Mouse (Mus musculus) gastrocnemius, postnatal 14 days (tissue): ENCODE data around the gene Smurf1. TPM values are rescaled to one million over a fixed set of nuclear protein-coding genes. Genes with fewer than 3 reads are reported as not detected.

ENCODE experiments used
- DNase-seq: peaks from one replicate; pipeline ENCODE4 v3.0.0; 2021; ENCODE audit warnings: mixed read lengths
- intact Hi-C: fragments of 180-260 bp; cut with DNase I; formaldehyde crosslinking; loops from one replicate; pipeline ENCODE4 v1.15.1; 2025; ENCODE audit warnings: low total_unique reads
- total RNA-seq, 2 experiments: library from RNA; stranded (reverse); gene quantifications; 2 replicates each; pipeline ENCODE4 v1.2.3; 2021

The Smurf1 gene
- total RNA-seq, 2 experiments from 2014 or later = 11.0 to 13.1 TPM

DNA sequence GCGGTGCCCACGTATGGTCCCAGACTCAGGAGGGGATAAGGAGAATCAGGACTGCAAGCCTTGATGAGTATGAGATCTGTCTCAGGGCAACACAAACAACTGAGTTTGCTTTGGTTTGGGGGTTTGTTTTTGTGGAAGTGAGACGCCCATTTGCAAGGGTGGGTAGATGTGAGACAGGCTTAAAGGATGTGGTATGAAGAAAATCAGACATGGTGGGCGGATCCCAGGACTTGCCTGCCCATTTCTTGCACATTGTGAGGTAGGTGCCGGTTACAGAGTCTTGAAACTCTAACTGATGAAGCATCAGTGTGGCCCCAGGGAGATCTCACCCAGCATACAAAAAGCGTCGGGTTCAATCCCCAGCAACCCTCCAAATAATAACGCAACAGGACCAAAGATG, 45.9 kb downstream of the Smurf1 start:
- no peak for DNase-seq
- intact Hi-C loops = no loop called here

DNA sequence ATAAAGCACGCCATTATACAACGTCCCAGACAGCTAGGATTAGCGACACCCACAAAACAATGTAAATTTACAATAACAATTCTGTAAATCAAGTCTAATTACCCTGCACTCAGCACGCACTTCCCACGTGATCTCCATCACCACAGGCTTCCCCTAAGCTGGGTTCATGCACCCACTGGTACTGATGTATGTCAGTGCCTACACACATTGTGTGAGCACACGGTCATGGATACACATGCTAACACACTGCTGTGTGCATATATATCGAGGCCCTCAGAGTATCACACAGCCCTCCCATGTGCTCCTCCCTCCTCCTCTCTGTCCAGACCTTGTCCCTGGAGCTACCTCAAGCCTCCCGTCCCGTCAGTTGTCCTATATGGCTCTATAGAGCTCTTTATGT, 46.5 kb downstream of the Smurf1 start:
- no peak for DNase-seq
- intact Hi-C loops = no loop called here

DNA sequence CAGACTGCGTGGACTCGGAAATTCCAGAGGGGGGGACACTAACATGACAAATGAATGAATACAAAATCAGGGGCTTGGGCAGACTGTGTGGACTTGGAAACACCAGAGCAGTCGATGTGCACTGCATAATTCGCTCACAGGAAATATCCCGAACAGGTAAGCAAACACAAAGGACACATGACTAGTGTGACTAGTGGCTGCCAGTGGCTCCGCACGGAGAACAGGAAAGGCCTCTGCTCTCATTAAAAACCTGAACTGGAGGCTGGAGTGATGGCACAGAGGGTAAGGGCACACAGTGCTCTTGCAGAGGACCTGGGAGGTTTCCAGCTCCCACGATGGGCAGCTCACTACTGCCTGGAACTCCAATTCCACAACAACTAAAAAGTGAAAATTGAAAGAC, 47.4 kb downstream of the Smurf1 start:
- DNase-seq = no peak
- intact Hi-C loops = no loop called here

DNA sequence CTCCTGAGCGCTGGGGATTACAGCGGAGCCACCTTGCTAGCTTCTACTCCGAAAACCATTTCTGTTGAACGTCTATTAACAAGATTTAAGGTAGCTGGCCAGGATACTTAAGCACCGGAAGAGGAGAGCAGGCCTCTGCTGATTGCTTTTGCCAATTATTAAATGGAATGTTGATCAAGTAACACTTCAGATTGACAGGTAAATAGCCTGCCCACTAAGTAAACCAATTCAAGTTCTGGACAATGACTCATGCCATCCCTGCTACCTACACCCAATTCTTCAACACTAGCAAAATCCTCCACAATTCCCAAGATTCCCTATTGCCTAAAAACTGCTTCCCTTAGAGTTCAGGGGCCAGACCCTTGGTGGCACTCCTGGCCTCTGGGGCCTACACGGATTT, 48.5 kb downstream of the Smurf1 start:
- DNase-seq = no peak
- intact Hi-C loops = no loop called here

DNA sequence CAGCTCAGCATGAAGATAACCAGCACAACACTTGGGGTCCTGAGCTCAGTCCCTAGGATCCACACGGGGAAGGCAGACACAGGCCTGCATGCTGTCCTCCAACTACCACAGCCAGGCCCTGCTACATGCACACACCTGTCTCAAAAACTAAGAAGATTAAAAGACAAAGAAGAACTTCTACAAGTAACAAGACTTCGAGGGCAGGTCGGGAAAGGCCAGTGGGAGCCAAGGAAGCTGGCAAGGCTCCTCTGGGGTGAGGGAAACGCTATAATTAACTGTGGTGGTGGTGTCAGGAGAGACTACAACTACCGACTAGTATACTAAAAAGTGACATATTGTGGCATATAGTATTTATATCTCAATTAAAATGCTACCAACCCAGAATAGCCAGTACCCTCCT, 49.8 kb downstream of the Smurf1 start:
- intact Hi-C loops = no loop called here
- DNase-seq = no peak

DNA sequence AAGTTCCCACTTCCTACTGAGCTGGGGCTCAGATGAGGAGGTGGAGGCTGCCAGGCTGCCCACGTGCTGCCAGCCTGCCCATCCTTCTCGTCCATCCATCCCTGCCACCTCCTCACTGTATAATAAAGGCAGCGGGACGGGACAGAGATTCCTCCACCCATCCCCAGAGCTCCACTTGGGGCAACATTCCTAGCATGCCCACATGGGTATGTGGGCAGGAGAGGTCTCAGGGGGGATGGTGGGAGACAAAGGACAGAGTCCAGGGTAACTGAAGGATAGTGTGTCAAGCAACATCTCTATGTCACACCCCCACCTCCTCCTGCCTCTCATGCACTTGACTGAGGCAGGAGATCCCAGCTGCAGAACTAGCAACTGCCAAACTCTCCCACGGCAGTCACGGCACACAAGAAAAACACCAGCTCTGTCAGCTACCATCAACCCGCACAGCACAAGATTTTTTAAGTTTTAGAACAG, 51.2 kb downstream of the Smurf1 start:
- intact Hi-C loops = no loop called here
- DNase-seq = no peak

DNA sequence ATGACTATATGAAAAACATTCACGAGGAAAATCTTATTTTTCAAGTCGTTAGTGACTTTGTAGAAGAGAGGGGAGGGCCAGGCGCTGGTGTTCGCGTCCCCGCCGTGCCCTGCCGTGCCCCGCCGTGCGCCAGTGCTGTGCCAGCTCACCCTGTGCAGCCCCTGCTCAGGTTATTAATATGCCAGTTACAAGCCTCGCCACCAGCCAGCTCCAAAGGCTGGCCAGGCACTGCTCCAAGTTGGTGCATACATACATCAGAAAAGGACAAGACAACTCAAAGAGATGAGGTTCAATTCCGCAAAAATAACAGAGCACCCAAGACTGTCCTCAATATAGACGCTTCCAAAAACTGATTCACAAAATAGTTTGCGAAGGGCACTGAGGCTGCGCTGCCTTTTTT, 51.7 kb downstream of the Smurf1 start:
- DNase-seq = no peak
- intact Hi-C loops = no loop called here

DNA sequence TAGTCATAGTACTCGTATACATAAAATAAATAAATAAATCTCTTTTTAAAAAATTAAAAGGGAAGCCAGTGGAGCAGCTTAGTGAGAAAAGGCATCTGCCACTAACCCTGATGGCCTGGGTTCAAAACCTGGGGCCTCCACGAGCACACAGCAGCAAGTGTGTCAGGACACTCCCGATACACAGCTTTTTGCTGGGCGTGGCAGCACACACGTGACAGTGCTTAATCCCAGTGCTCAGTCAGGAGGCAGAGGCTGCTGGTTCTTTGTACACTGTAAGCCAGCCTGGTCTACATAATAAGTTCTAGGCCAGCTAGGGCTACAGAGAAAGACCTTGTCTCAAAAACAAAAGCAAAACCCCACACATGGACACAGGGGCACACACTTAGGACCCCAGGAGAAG, 52.3 kb downstream of the Smurf1 start:
- intact Hi-C loops = no loop called here
- DNase-seq = no peak

DNA sequence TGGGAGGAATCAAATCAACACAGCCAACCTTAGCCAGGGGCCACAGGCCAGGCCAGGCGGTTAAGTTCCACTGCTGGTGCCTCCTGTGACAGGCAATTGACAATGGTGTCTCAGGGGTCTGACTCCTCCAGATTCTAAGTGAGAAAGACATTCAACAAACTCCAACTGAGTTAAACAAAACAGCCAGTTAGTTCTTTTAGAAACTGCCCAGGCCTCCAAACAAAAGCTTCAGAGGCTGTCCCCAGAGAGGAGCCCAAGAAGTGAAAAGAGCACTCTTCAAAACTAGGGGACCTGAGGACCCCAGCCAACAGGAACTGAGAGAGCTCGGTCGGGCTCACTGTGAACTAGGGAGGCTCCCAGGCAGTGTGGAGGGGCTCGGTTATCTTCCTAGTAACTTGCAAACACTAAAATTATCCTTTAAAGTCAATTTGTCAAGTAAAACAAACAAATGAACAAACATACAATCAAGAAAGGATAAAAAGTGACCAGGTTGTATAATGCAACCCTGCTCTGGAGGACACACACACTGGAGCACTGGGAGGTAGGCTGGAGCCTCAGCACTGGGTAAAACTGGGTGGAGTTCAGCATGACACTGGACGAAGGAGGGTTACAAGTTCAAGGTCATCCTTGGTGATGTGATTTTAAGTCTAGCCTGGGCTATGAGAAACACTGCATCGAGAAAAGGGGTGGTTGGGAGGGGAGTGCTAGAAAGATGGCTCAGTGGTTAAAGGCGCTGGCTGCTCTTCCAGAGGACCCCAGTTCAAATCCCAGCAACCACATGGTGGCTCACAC, 52.9 kb downstream of the Smurf1 start:
- intact Hi-C loops = no loop called here
- DNase-seq = no peak

DNA sequence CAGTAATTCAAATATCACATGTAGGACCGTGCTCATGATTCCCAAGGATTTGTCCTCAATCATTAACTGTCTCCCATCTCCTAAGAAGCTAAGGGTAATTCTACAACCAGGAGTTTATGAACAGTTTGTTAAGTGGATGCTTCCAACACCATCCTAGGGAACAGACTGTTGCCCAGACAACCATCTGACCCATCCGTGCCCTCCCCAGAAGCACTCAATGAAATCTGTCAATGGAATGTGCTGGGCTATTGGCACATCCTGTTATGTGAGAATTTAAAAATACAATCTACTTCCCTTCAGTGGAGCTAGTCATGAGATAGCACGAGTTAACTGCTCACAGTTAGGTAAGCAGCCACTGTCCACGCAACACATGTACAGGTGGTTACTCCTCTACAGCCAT, 56.1 kb downstream of the Smurf1 start:
- intact Hi-C loops = no loop called here
- DNase-seq = no peak

DNA sequence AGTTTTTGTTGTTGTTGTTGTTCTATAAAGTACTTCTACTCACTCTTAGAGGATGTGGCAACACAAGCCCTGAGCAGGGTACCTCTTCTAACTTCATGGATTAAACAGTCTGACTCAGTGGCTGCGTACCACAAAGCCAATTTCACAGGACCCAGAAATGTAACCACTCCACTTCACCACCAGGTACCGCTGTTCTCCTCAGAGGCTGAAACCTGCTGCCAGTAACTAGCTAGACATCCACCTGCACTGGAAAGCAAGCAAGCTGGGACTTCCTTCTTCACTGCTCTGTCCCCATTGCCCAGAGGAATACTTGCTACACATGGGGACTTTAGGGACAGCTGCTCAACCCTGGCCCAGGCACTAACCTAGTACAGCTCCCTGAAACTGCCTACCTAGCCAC, 58.1 kb downstream of the Smurf1 start:
- DNase-seq = no peak
- intact Hi-C loops = no loop called here

DNA sequence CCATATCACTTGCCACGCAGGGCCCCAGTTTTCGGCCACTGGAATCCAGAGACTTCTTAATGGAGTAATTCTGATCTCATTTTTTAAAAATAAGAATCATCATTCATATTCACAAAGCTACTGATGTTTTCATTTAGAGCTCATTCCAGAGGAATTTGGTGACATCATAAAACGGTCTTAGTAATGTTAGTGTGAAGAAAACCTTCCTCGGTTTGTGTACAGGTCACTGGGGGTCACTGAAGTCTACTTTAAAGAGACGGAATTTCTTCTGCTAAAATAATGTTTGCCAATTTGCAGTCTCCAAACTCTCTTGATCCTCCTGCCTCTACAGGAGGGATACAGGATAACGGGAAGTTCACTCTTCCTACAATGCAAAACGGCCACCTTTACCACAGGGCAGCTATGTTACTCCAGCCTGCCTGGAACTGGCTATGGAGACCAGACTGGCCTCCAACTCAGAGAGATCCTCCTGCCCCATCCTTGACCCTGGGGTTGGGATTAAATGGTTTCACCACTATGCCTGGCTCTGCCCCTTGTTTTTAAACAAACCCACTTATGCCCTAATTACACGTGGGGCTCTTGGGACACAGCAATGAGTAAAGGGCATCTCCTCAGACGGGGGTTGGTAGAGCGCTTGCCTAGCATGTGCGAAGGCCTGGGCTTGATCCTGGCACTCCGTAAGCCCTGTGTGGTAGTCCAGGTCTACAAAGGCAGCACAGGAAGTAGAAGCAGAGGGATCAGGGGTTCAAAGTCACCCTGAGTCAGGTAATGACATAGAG, 61.1 kb downstream of the Smurf1 start:
- no peak for DNase-seq
- intact Hi-C loops = loop anchor here (5.0 kb wide), 1 partner anchor 83 kb away; no protein-coding TSS in a partner anchor

DNA sequence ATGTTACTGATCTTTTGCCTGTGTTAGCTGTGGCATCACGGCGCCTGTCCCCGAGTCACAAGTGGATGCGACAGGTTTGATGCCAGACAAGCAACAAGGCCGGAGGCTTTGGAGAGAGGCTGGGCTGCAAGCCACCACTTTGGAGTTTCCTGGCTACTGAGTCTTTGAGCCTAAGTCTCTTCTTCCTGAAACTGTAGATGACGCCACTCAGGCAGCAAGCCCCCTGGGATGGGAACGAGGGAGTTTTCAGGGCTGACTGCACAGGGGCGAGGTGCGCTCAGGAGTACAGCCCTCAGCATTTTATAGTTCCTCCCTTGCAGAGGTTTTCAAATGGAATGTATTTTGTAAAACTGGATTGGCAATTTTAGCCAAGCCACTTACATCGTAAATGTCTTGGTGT, 63.9 kb downstream of the Smurf1 start:
- DNase-seq = peak; percentile 56
- intact Hi-C loops = loop anchor here (5.0 kb wide), 1 partner anchor 86 kb away; no protein-coding TSS in a partner anchor

DNA sequence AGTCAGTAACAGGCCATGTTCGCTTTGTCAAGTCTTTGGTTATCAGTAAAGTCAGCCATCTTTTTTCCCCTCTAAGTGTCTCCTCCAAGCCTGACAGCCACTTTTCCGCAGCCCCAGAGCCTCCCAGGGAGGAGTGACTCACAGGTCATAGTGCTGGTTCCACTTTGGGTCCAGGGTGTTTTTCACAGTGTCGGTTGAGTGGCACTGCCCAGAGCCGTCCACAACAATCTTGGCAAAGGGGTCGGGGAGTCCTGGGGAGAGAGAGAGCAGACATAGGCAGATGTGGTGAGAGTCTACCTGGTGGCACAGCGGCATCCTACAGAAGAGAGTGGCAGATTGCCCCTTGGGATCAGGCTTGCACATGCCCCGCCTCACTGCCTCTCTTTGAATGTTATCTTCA, 64.6 kb downstream of the Smurf1 start:
- intact Hi-C loops = loop anchor here (5.0 kb wide), 1 partner anchor 86 kb away; no protein-coding TSS in a partner anchor
- DNase-seq = no peak

DNA sequence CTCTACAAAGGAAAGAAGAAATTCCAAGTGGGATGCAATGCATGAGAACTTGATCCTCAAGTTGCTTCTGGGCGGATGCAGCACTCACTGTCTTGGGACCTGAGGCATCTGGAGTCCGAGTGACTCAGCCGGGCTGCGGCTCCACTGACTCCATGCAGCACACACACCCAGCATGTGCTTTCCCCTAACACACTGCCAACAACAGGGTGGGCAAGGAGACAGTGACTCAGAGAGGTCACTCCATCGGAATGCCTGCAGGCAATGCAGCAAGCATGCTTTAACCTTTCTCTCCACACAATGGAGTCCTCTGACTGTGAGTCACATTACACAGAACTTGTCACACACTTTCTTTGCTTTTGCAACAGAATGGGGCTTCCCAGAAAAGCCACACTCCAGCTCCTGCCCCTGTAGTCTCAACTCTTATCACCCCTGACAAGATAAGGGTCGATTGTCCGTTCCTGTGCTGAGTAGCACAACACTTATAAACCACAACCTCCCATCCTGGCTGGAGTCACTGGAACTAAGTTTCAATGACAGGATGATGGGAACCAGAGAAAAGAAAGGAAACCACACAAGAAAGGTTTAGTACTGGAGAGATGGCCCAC, 67.1 kb downstream of the Smurf1 start:
- DNase-seq = peak; percentile 64
- intact Hi-C loops = no loop called here

DNA sequence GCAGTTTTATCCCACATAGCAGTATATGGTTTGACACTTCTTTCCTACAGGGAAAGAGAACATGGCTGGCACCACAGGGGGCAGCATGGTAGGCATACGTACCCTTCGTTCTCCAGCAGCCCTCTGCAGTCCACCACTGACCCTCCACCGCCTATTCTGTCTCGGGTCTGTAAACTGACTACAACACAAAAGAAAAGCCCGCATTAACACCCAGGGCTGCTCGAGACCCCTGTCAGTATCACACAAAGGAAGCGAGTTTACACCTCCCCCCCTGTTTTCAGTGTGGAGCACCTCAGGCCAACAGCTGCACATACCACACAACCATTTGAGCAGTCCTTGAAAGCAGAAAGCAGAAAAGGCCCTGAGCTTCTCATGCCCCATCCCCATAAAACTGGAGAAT, 67.8 kb downstream of the Smurf1 start:
- intact Hi-C loops = no loop called here
- no peak for DNase-seq

DNA sequence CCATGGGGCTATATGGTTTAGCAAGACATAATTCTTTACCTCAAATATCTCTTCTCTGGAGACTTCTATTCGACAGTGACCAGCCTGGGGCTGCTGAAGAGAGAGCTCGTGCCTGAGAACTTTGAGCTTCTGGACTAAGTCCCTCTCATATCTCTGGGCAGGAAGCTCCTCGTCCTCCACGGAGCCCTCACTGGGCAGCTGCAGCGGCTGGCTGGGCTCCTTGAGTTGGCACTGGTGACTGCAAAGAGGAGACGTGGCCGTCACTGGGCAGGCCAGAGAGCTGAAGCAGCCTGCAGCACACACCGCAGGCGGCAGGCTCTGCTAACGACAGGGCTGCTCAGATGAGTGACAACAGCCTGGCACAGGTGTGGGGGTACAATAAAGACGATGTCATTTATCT, 74.4 kb downstream of the Smurf1 start:
- peak; percentile 79 for DNase-seq
- intact Hi-C loops = no loop called here

DNA sequence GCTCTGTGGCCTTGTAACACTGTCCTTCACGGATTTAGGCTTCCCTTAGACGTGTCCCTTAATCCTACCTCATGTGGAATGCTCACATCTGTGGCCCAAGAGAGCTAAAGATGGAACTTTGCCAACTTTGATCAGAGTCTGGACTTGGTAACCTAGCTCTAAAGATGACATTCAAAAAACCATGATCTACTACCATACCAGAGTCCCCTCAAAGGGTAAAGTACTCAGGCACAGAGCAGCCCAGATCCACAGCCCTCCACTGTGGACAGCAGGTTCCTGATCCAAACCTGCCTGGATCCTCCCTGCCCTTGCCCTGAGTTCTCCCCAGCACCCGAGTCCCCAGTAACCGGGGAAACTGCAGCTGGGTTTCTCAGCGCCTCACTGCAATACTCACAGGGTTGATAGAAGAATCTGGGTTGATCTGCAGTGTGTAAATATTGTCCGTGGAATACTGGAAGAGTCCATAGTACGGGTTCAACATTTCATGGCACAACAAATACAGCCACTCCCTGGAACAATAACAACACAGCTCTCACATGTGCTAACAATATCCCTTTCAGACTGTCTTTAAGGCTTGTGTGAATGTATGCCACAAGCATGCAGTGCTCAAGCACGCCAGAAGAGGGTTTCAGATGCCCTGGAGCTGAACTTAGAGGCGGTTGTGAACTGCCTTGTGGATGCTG, 79.5 kb downstream of the Smurf1 start:
- intact Hi-C loops = no loop called here
- DNase-seq = no peak

DNA sequence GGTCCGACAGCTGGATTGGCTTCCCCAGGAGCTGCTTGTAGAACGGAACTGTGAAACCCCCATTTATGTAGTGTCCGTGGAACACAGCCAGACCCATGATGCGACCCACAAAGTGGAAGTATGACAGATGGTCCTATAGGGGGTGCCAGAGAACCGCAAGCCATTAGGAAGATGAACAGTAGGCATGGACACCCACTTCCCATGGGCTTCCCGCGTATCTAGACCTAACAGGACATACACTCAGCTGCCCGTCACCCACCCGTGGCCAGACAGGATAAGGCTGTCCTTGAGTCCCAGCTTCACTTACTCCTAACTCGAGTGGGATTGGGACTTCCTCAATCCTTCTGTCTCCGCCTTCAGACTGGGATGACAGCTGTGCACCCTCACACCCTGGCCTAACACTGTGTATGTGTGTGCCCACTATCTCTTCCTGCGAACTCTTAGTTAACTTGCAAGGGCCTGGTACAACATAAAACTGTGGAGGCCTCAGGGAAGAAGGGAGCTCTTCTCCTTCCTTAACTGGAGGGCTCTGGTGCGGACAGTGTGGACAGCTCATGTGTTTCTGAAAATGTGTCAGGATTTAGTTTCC, 80.9 kb downstream of the Smurf1 start:
- no peak for DNase-seq
- intact Hi-C loops = no loop called here
